Mouse (Mus musculus) E14TG2a.4 (cell line): ENCODE data around the gene Syngr3.

Source experiments
- H3K27me3 ChIP-seq: 2 replicates; pipeline ENCODE4 v1.6.1; 2014; ENCODE audit warnings: low read length, control low read depth; ENCODE audit not compliant: insufficient read depth
- H3K36me3 ChIP-seq: 2 replicates; pipeline ENCODE4 v1.6.1; 2014; ENCODE audit warnings: low read length, control low read depth; ENCODE audit not compliant: insufficient read depth
- H3K4me1 ChIP-seq: replicated peaks from 2 replicates; pipeline ENCODE4 v1.6.1; 2014; ENCODE audit warnings: low read depth, low read length, control low read depth
- H3K4me3 ChIP-seq: replicated peaks from 2 replicates; pipeline ENCODE4 v1.5.1; 2014; ENCODE audit warnings: mild to moderate bottlenecking, low read length
- H3K9me3 ChIP-seq: 2 replicates; pipeline ENCODE4 v1.6.1; 2014; ENCODE audit warnings: low read length, control low read depth
- CTCF ChIP-seq: conservative IDR thresholded peaks from 2 replicates; pipeline ENCODE4 v1.5.1; 2014; ENCODE audit warnings: low read length
- NANOG ChIP-seq: IDR thresholded peaks from 2 replicates; pipeline ENCODE4 v1.6.1; 2014; ENCODE audit warnings: borderline replicate concordance, low read length, mixed read lengths
- POU5F1 ChIP-seq: IDR thresholded peaks from 2 replicates; pipeline ENCODE4 v1.6.1; 2014; ENCODE audit warnings: low read length, borderline replicate concordance

The Syngr3 gene

GRCm38 (mm10) chr17:24696011-24696697 lies 6.4 kb upstream of the Syngr3 start, which contains the start of the genes Gfer and Noxo1:
Gene Gfer (minus strand): TSS chr17:24696156.
Gene Noxo1 (plus strand): TSS chr17:24696234.
- no peaks in the 10 kb centered on the region for H3K9me3 ChIP-seq
- peaks cover 66% of the 10 kb centered on the region for H3K4me1 ChIP-seq
- peak within 1 kb of the TSS; percentile 95 for H3K4me3 ChIP-seq
- H3K27me3 ChIP-seq = peaks cover 2% of the 10 kb centered on the region
- H3K36me3 ChIP-seq = peaks cover 50% of the 10 kb centered on the region
- TF ChIP-seq CTCF (no peak), NANOG (no peak), POU5F1 (no peak)

- peaks cover 8% of the 10 kb centered on the region for H3K27me3 ChIP-seq
Observed at GRCm38 (mm10) chr17:24695326-24696010, 5.7 kb upstream of the Syngr3 start.

GRCm38 (mm10) chr17:24692385-24692784 lies 2.6 kb upstream of the Syngr3 start:
- TF ChIP-seq NANOG = no peak
- TF ChIP-seq CTCF = no peak
- no peak for TF ChIP-seq POU5F1
- Histone ChIP-seq H3K9me3 (no peaks in the 10 kb centered on the region), H3K27me3 (peaks cover 38% of the 10 kb centered on the region), H3K4me3 (no peak overlapping the region), H3K4me1 (peaks cover 62% of the 10 kb centered on the region), H3K36me3 (peaks cover 26% of the 10 kb centered on the region)

More at GRCm38 (mm10) chr17:24695326-24696010, 5.7 kb upstream of the Syngr3 start:
- no peak for TF ChIP-seq CTCF
- no peak for TF ChIP-seq POU5F1
- TF ChIP-seq NANOG = no peak
- peaks cover 43% of the 10 kb centered on the region for H3K36me3 ChIP-seq
- H3K4me1 ChIP-seq = peaks cover 66% of the 10 kb centered on the region
- peak overlapping the region; percentile 95 for H3K4me3 ChIP-seq
- H3K9me3 ChIP-seq = no peaks in the 10 kb centered on the region

- no peak for TF ChIP-seq POU5F1
- no peak for TF ChIP-seq CTCF
- TF ChIP-seq NANOG = no peak
- Histone ChIP-seq H3K4me3 (peak overlapping the region; percentile 69), H3K36me3 (peaks cover 8% of the 10 kb centered on the region), H3K9me3 (no peaks in the 10 kb centered on the region), H3K27me3 (peaks cover 40% of the 10 kb centered on the region), H3K4me1 (peaks cover 53% of the 10 kb centered on the region)
Observed at GRCm38 (mm10) chr17:24687599-24687998, 2.2 kb downstream of the Syngr3 start.

- TF ChIP-seq NANOG (no peak), CTCF (no peak), POU5F1 (no peak)
- Histone ChIP-seq H3K27me3 (peaks cover 40% of the 10 kb centered on the region), H3K36me3 (peaks cover 7% of the 10 kb centered on the region), H3K9me3 (no peaks in the 10 kb centered on the region), H3K4me1 (peaks cover 49% of the 10 kb centered on the region), H3K4me3 (peak overlapping the region; percentile 69)
Observed at GRCm38 (mm10) chr17:24687146-24687595, 2.6 kb downstream of the Syngr3 start.

- no peaks in the 10 kb centered on the region for H3K9me3 ChIP-seq
- TF ChIP-seq NANOG (no peak), POU5F1 (no peak), CTCF (no peak)
- H3K27me3 ChIP-seq = peaks cover 40% of the 10 kb centered on the region
- H3K4me1 ChIP-seq = peaks cover 45% of the 10 kb centered on the region
- H3K4me3 ChIP-seq = peak overlapping the region; percentile 75
- peaks cover 10% of the 10 kb centered on the region for H3K36me3 ChIP-seq
Observed at GRCm38 (mm10) chr17:24686514-24686913, 3.2 kb downstream of the Syngr3 start.

GRCm38 (mm10) chr17:24677500-24678080 lies 12.2 kb downstream of the Syngr3 start:
- H3K4me1 ChIP-seq = peaks cover 60% of the 10 kb centered on the region
- peaks cover 82% of the 10 kb centered on the region for H3K36me3 ChIP-seq
- no peaks in the 10 kb centered on the region for H3K9me3 ChIP-seq
- peak overlapping the region; percentile 49 for H3K4me3 ChIP-seq
- H3K27me3 ChIP-seq = no peaks in the 10 kb centered on the region
- TF ChIP-seq NANOG (no peak), POU5F1 (no peak), CTCF (no peak)

GRCm38 (mm10) chr17:24676877-24677276 lies 12.9 kb downstream of the Syngr3 start:
- no peaks in the 10 kb centered on the region for H3K9me3 ChIP-seq

More at GRCm38 (mm10) chr17:24676877-24677276, 12.9 kb downstream of the Syngr3 start:
- Histone ChIP-seq H3K36me3 (peaks cover 77% of the 10 kb centered on the region), H3K27me3 (no peaks in the 10 kb centered on the region), H3K4me3 (peak overlapping the region; percentile 49), H3K4me1 (peaks cover 67% of the 10 kb centered on the region)
- TF ChIP-seq NANOG (no peak), POU5F1 (no peak), CTCF (no peak)
